Mouse (Mus musculus) left cerebral cortex, postnatal 25 days (tissue): ENCODE results near the gene Stxbp1. TPM values are rescaled to one million over a fixed set of nuclear protein-coding genes. Genes with fewer than 3 reads are reported as not detected.

Source experiments
- DNase-seq, 2 experiments: peaks; one replicate each; pipeline ENCODE4 v3.0.0; 2022; ENCODE audit warnings: low spot score in 2 of 2, mixed read lengths in 1 of 2
- intact Hi-C: fragments of 180-260 bp; cut with DNase I; formaldehyde crosslinking; loops from one replicate; pipeline ENCODE4 v1.15.1; 2025
- total RNA-seq, 2 experiments: library from RNA; stranded (reverse); gene quantifications; 2 replicates each; pipeline ENCODE4 v1.2.3; 2021

Stxbp1 gene
- total RNA-seq, 2 experiments from 2014 or later, result 957 to 1,021 TPM

DNA sequence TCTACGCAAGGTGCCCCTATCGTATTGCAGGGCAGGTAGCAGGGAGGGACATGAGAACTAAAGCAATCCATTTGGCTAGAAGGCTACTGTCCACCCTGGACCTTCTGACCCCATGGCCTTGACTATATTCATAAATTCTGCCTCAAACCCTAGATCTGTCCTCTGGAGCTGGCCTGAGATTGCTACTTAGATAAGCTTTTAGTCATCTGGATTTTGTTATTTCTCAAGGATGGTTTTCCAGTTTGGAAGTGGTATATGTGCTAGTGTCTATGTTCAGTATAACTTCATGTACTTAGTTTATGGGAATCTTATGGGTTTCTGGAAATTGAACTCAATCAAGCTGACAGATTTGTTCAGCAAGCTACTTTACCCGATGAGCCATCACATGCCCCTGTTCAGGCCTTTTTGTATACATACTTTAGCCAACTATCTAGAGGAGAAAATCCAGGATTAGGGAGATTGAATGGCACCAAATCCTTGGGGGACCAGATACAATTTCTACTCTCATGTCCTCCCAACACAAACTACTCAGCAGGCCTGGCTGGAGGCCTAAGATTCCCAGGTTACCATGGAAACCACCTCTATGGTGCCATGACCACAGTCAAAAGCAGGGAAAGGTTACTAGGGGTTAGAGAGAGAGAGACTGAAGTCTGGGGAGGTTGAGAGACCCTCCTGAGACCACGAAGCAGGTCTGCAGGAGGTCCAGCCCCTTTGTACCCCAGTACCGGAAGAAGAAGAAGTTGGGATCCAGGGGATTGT lies 77.5 kb downstream of the Stxbp1 start:
- intact Hi-C loops, result no loop called here
- DNase-seq, result no peak

DNA sequence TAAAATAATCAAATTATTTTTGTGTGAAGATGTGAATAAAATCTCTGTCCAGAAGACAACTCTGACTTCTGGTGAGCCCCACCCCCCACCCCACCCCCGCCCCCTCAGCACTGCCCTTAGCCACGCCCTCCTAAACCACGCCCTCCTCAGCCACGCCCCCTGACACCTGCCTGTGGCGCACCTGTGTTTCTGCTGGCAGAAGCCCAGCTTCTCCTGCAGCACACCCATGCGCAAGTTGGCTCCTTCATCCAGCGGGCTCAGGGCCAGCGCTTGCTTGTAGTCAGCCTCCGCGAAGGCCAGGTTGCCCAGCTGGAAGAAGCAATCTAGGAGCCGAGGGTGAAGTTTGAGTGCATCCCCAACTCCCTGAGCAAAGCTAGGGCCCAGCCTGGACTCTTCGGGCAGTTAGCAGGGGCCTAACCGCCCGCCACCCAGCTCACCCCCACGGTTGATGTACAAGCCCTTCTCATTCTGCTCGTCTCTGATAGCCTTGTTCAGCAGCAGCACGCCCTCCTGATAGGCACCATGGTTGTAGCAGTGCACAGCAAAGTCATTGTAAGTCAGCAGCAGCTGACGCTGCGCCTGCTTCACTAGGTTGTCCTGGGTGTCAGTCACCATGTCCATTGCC lies 78.3 kb downstream of the Stxbp1 start:
- DNase-seq, result no peak
- intact Hi-C loops, result no loop called here

DNA sequence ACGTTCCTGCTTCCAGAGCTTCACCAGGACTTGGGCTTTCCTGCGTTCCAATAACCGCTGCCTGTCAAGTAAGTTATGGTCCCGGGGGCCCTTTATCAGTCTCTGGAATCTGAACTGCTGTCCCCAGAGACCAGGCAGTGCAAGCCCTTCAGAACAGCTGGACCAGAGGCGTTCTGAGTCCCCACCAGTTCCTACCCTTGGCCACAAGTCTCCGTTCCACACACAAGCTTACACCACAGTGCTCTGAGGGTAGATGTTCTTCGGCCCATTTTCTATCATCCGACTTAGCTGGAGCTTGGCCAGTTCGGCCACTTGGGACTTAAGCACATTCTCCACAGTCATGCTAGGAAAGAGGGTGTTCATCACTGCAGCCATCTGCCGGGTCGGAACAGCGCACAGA lies 79.8 kb downstream of the Stxbp1 start:
- intact Hi-C loops, result no loop called here
- DNase-seq, result no peak

DNA sequence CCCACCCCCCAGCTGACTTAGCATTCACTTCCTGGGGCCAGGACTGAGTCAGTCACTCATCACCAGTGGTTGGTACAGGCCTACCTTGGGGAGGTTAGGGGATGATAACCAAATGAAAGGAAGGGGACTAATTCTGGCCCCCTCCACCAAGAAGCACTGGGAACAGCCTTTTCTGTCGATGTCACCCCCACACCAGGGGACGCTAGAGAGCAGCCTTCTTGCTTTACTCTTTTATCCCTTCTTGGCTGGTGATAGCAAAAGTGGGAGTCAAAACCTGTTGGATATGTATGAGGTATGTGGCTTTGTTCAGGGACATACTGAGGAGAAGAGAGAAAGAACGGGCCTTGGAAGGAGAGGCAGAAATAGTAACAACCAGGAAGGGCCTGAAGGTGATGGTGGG lies 83.7 kb downstream of the Stxbp1 start:
- intact Hi-C loops, result no loop called here

GRCm38 (mm10) chr2:32761859-32762258 lies 85.2 kb downstream of the Stxbp1 start:
- DNase-seq, result peak in 1 of 2 experiments; percentile 31
- intact Hi-C loops, result no loop called here

More for the DNA sequence above, 83.7 kb downstream of the Stxbp1 start:
- no peak for DNase-seq

DNA sequence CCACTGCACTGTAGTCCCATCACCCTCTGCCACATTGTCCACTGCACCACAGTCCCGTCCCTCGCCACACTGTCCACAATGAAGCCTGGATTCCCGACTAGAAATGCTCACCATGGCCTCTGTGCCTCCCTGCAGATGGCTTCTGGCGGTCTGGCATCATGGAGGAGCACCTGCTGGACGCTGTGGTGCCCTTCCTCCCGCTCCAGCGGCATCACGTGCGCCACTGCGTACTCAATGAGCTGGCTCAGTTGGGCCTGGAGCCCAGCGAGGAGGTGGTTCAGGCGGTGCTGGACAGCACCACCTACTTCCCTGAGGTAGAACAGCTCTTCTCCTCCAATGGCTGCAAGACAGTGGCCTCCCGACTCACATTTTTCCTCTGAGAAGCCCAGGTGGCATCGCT lies 85.7 kb downstream of the Stxbp1 start:
- DNase-seq, result peak in 1 of 2 experiments; percentile 48
- intact Hi-C loops, result no loop called here

DNA sequence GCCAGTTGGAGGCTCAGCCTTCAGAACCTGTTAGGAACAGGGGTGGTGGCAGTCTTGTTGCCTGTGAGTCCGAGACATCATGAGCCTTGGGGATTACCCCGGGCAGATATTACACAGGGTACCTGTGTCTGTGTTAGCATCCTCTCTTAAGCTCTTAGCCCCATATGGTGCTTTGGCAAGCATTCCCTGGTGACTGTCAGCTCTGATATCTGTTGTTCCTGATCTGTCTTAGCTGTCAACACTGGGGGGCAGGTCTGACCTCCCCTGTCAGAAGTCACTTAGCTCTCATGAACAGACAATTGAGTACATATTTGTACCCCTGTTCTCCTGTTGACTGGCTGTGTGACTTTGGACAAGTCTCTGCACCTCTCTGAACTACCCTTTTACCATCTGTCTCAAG lies 88.0 kb downstream of the Stxbp1 start:
- intact Hi-C loops, result loop anchor here (5.0 kb wide), 1 partner anchor 132 kb away; no protein-coding TSS in a partner anchor
- no peak for DNase-seq

DNA sequence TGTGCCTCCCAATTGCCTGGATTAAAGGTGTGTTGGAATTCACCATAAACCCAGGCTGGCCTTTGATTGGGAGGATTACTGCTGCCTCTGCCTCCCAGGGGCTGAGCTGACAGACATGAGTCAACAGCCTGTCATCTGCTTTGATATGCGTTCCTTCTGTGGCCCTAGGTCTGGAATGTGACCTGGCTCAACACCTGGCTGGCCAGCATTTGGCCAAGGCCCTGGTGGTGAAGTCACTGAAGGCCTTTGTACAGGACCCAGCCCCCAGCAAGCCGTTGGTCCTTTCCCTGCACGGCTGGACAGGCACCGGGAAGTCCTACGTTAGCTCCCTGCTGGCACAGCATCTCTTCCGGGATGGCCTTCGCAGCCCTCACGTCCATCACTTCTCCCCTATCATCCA lies 88.5 kb downstream of the Stxbp1 start:
- DNase-seq, result no peak
- intact Hi-C loops, result loop anchor here (5.0 kb wide), 1 partner anchor 131 kb away; no protein-coding TSS in a partner anchor

GRCm38 (mm10) chr2:32757056-32757845 lies 89.8 kb downstream of the Stxbp1 start, which contains the start of gene Tor2a:
Tor2a (plus strand) TSS chr2:32757234.
- DNase-seq, result peak; percentile 98 to 99
- intact Hi-C loops, result loop anchor here (1.0 to 5.0 kb wide), 2 partner anchors 44 to 130 kb away; partner anchors contain the start of gene Cdk9

DNA sequence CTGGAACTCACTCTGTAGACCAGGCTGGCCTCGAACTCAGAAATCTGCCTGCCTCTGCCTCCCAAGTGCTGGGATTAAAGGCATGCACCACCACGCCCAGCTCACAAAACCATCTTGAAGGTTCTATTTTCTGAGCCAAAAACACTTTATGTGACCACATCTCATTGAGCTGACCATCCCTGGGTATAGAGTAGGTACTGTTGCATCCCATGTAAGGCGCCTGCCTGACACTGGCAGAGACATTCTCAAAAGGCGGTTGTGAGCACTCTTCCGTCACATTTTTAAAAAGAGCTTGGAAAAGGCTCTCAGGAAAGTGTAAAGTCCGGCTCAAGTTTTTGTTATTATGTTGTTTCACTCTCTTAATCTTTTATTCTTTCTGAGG lies 90.4 kb downstream of the Stxbp1 start:
- DNase-seq, result no peak
- intact Hi-C loops, result loop anchor here (1.0 to 5.0 kb wide), 2 partner anchors 43 to 129 kb away; partner anchors contain the start of gene Cdk9

- intact Hi-C loops, result no loop called here
- DNase-seq, result no peak
Observed at GRCm38 (mm10) chr2:32752181-32752580, 94.9 kb downstream of the Stxbp1 start.

DNA sequence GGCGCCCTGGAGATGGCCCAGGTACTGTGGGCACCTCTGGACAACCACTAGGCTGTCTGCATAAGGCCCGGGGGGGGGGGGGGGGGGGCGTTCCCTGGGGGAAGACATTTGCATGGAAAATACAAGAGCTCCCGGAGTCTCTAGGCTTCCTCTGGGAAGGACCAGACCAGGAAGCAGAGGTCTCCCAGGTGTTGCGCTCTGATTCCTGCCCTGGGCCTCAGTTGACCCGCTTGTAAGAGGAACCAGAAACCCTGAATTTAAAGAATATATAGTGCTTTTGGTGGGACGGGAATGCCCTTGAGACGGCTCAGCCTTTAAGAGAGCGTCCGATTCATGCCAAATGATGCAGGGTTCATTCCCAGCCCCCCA lies 95.4 kb downstream of the Stxbp1 start:
- DNase-seq, result no peak
- intact Hi-C loops, result no loop called here

- DNase-seq, result no peak
- intact Hi-C loops, result no loop called here
Observed at GRCm38 (mm10) chr2:32750887-32751664, 96.0 kb downstream of the Stxbp1 start.

DNA sequence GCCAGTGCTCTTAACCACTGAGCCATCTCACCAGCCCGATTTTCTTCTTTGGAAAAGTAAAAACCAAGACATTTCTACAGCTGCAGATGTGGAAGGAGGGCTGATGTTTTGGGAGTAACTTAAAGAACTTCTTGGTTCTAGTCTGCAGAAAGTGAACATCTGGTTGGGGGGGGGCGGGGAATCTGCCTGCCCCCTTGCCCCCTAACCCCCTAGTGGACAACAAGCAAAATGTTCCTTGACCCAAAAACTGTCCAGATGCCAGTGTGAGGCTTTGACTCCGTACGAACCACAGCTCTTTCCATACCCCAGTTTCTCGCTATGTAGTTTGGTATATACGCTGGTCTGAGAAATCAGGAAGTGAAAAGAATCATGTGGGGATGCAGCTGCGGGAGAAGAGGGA lies 96.8 kb downstream of the Stxbp1 start:
- DNase-seq, result no peak
- intact Hi-C loops, result no loop called here

DNA sequence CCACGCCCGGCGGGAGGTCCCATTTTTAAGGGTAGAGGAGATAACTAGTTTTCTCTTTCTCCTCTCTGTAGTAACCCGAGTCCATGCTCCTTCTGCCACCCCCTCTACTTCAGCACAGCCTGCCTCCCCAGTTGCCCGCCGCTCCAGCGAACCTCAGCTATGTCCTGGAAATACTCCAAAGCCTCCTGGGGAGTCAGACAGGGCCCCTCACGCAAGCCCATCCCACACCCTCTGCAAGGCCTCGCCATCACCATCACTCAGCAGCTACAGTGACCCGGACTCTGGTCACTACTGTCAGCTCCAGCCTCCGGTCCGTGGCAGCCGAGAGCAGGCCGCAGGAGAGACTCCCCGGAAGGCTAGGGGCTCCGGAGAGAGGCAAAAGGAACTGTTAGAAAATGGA lies 98.0 kb downstream of the Stxbp1 start:
- intact Hi-C loops, result no loop called here
- DNase-seq, result no peak

DNA sequence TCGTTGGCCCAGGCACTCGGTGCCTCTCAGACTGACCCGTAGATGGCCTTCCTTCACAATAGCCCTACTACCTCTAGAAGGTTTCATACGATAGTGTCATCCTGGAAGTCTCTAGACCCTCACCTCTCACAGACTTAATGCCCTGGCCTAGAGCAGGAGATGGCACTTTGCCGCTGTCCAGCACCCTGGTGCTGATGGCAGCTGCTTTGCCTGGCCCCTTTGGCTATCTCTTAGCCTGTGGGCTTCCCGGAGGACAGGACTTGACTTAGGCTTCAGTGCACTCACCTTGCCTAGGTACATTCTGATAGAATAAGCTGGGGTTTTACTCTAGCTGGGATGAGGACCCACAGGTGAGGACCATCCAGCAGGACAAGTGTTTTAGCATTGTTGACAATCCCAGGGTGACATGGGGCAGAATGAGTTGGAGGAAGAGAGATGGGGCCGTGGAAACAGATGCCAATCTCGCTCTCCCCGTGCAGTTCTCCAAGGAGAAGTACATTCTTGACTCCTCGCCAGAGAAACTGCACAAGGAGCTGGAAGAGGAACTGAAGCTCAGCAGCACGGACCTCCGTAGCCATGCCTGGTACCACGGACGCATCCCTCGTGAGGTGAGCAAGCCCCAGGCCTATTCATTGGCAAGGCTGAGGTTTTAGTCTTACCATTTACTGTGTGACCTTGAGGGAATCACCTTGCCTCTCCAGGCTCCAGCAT lies 102.6 kb downstream of the Stxbp1 start:
- DNase-seq, result no peak
- intact Hi-C loops, result no loop called here

- DNase-seq, result peak; percentile 88 to 92
- intact Hi-C loops, result no loop called here
Observed at GRCm38 (mm10) chr2:32742173-32742531, 104.9 kb downstream of the Stxbp1 start.

DNA sequence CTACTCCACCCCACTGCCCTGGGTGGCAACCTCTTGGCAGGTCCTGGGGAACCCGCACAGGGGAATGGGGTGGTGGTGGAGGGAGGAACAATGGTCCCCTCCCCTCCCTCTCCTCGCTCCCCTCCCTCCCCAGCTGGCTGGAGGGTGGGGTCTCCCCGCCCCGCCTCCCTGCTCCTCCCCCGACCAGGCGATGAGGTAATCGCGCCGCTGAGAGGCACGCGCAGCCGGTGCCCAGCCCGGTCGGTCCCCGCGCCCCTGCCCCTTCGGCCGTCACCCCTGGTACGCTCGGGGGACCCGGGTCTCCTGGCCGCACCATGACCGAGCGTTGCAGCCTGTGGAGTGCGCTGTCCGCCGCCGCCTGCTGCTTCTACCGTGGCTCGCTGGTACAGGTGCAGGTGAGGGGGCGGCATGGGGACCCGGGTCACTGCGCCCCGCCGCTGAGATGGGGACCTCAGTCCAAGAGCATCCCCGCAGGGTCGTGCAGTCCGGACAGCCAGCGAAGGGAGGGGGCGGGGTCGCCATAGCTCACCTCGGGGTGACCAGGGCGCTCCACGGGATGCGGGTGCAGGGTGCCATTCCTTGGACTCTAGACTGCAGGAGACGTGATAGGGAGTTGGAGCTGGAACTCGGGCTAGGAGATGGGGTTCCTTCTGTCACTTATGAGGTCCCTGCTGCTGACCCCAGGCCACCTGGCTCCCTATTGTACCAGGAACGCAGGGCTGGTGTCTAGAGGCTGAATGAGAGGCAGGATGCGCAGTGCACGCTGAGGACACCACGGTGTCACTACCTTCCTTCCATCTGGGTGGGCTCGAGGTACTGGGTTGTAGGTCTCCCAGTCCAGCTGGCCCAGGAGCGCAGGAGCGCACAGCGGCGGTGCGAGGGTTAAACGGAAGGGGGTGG lies 105.5 kb downstream of the Stxbp1 start:
- DNase-seq, result peak; percentile 65
- intact Hi-C loops, result loop anchor here (1.0 kb wide), 1 partner anchor 28 kb away; the partner anchor contains the start of gene Cdk9
